Mouse (Mus musculus) liver, embryonic 14.5 days (tissue): Measurements from ENCODE around the gene Far2. TPM values are rescaled to one million over a fixed set of nuclear protein-coding genes. Genes with fewer than 3 reads are reported as not detected.

Experiments used
- ATAC-seq: fragments of 200-750 bp; cut with Nextera tagmentation; 2 replicates; pipeline ENCODE4 v1.8.0; 2017; ENCODE audit warnings: moderate number of reproducible peaks, mild to moderate bottlenecking, moderate library complexity; ENCODE audit not compliant: insufficient read depth
- DNase-seq, 3 experiments: peaks; one replicate each; pipeline ENCODE4 v3.0.0-alpha.2; 2012 to 2013; ENCODE audit warnings: low read depth in 3 of 3, low spot score in 3 of 3
- H3K27ac ChIP-seq: fragments of 300-500 bp; sonication (generic); 2 replicates; pipeline ENCODE4 v1.5.1; 2014; ENCODE audit warnings: moderate library complexity, mild to moderate bottlenecking, control low read depth, inconsistent platforms
- H3K27me3 ChIP-seq: fragments of 300-500 bp; sonication (generic); 2 replicates; pipeline ENCODE4 v1.6.1; 2014; ENCODE audit warnings: mild to moderate bottlenecking, low read length, moderate library complexity; ENCODE audit not compliant: control insufficient read depth, insufficient read depth
- H3K36me3 ChIP-seq: fragments of 300-500 bp; sonication (generic); replicated peaks from 2 replicates; pipeline ENCODE4 v1.6.1; 2014; ENCODE audit warnings: low read depth; ENCODE audit not compliant: control insufficient read depth, insufficient read depth
- H3K4me1 ChIP-seq, 2 experiments: fragments of 200-500 bp in 1 of 2; fragments of 300-500 bp in 1 of 2; sonication (generic) in 1 of 2; replicated peaks; 2 replicates each; pipeline ENCODE4 v1.6.1; 2012 to 2014; ENCODE audit warnings: antibody characterized with exemption in 1 of 2, inconsistent platforms in 1 of 2, low read length in 1 of 2; ENCODE audit not compliant: control insufficient read depth in 2 of 2, insufficient read depth in 2 of 2
- H3K4me2 ChIP-seq: fragments of 300-500 bp; sonication (generic); 2 replicates; pipeline ENCODE4 v1.6.1; 2014; ENCODE audit warnings: low read depth, mild to moderate bottlenecking, control low read depth, moderate library complexity
- H3K4me3 ChIP-seq, 2 experiments: fragments of 200-500 bp in 1 of 2; fragments of 300-500 bp in 1 of 2; sonication (generic) in 1 of 2; 2 replicates each; pipeline ENCODE4 v1.5.1; 2012 to 2014; ENCODE audit warnings: low read depth in 2 of 2, low read length in 2 of 2, mild to moderate bottlenecking in 2 of 2, control low read depth in 1 of 2, inconsistent platforms in 1 of 2, moderate library complexity in 1 of 2; ENCODE audit not compliant: insufficient read depth in 1 of 2
- H3K9ac ChIP-seq: fragments of 300-500 bp; sonication (generic); replicated peaks from 2 replicates; pipeline ENCODE4 v1.6.1; 2014; ENCODE audit warnings: mild to moderate bottlenecking, control low read depth, moderate library complexity
- H3K9me3 ChIP-seq: fragments of 300-500 bp; sonication (generic); 2 replicates; pipeline ENCODE4 v1.6.1; 2016; ENCODE audit warnings: low read length, mixed read lengths; ENCODE audit not compliant: control insufficient read depth
- CTCF ChIP-seq: IDR thresholded peaks from 2 replicates; pipeline ENCODE4 v1.5.1; 2016; ENCODE audit warnings: antibody characterized with exemption, low read depth, control low read depth
- EP300 ChIP-seq: IDR thresholded peaks from 2 replicates; pipeline ENCODE4 v1.6.1; 2016; ENCODE audit warnings: antibody characterized with exemption, low read depth
- WGBS: fragments of 180-500 bp; shearing (Covaris S2); extraction: QIAGEN DNeasy Blood & Tissue Kit; methylation state at CpG from one replicate; pipeline ENCODE4 v1.1.7; 2014; ENCODE audit not compliant: insufficient replicate concordance; 5-methylcytosine and 5-hydroxymethylcytosine counted together
- polyA plus RNA-seq, 2 experiments: library from polyadenylated mRNA; depleted of rRNA in 1 of 2; stranded (reverse) in 1 of 2; unstranded in 1 of 2; fragments of >200 nt; fragmentation: Nextera tagmentation in 1 of 2; extraction: Ambion mirVana in 1 of 2; gene quantifications; 2 replicates each; pipeline versions ENCODE4 v1.2.1 to v1.2.3; 2012 to 2014

The Far2 gene
- polyA plus RNA-seq, 2 experiments, result 0.37 to 1.0 TPM

- H3K27ac ChIP-seq, result no peak overlapping the region
- DNase-seq (no peak), ATAC-seq (no peak)
Observed at GRCm38 (mm10) chr6:148074211-148074864, 27.3 kb downstream of the Far2 start.

GRCm38 (mm10) chr6:148083864-148084263, 36.8 kb downstream of the Far2 start:
- H3K36me3 ChIP-seq, result no peaks in the 10 kb centered on the region
- TF ChIP-seq EP300 (no peak), CTCF (no peak)
- no peaks in the 10 kb centered on the region for H3K27me3 ChIP-seq
- 69% methylated on average over 2 of the region's 2 CpGs for WGBS
- DNase-seq (no peak), ATAC-seq (no peak)
- no peak overlapping the region for H3K4me3 ChIP-seq
- H3K9ac ChIP-seq, result no peak overlapping the region
- H3K9me3 ChIP-seq, result no peaks in the 10 kb centered on the region
- H3K4me2 ChIP-seq, result no peak overlapping the region
- H3K4me1 ChIP-seq, result no peaks in the 10 kb centered on the region
- H3K27ac ChIP-seq, result no peak overlapping the region

More at GRCm38 (mm10) chr6:148074211-148074864, 27.3 kb downstream of the Far2 start:
- Histone ChIP-seq H3K4me1 (no peaks in the 10 kb centered on the region), H3K9me3 (no peaks in the 10 kb centered on the region), H3K4me3 (no peak overlapping the region), H3K4me2 (no peak overlapping the region), H3K36me3 (no peaks in the 10 kb centered on the region), H3K27me3 (no peaks in the 10 kb centered on the region), H3K9ac (no peak overlapping the region)
- TF ChIP-seq CTCF (no peak), EP300 (no peak)

GRCm38 (mm10) chr6:148084403-148084802, 37.3 kb downstream of the Far2 start:
- no peak for TF ChIP-seq CTCF
- no peak for TF ChIP-seq EP300
- Histone ChIP-seq H3K27ac (no peak overlapping the region), H3K4me1 (no peaks in the 10 kb centered on the region)

GRCm38 (mm10) chr6:148097039-148097438, 50.0 kb downstream of the Far2 start:
- H3K4me2 ChIP-seq, result no peak overlapping the region
- no peak overlapping the region for H3K9ac ChIP-seq
- ATAC-seq, result no peak
- DNase-seq, result no peak
- 41% methylated on average over 3 of the region's 3 CpGs for WGBS
- H3K4me3 ChIP-seq, result no peak overlapping the region
- H3K27ac ChIP-seq, result no peak overlapping the region
- no peaks in the 10 kb centered on the region for H3K36me3 ChIP-seq
- H3K4me1 ChIP-seq, result no peaks in the 10 kb centered on the region
- no peaks in the 10 kb centered on the region for H3K27me3 ChIP-seq
- no peak for TF ChIP-seq CTCF
- TF ChIP-seq EP300, result no peak
- no peaks in the 10 kb centered on the region for H3K9me3 ChIP-seq

More at GRCm38 (mm10) chr6:148084403-148084802, 37.3 kb downstream of the Far2 start:
- H3K4me2 ChIP-seq, result no peak overlapping the region
- H3K9ac ChIP-seq, result no peak overlapping the region
- DNase-seq (no peak), ATAC-seq (no peak)
- no peaks in the 10 kb centered on the region for H3K36me3 ChIP-seq
- 34% methylated on average over 2 of the region's 2 CpGs for WGBS
- no peaks in the 10 kb centered on the region for H3K9me3 ChIP-seq
- H3K27me3 ChIP-seq, result no peaks in the 10 kb centered on the region
- H3K4me3 ChIP-seq, result no peak overlapping the region

- TF ChIP-seq EP300, result no peak
- no peak for TF ChIP-seq CTCF
- no peaks in the 10 kb centered on the region for H3K9me3 ChIP-seq
- no peaks in the 10 kb centered on the region for H3K36me3 ChIP-seq
- no peaks in the 10 kb centered on the region for H3K27me3 ChIP-seq
- no peak overlapping the region for H3K4me3 ChIP-seq
- ATAC-seq (no peak), DNase-seq (no peak)
- no peak overlapping the region for H3K27ac ChIP-seq
- 53% methylated on average over 3 of the region's 3 CpGs for WGBS
- H3K4me2 ChIP-seq, result no peak overlapping the region
- no peak overlapping the region for H3K9ac ChIP-seq
- H3K4me1 ChIP-seq, result no peaks in the 10 kb centered on the region
Observed at GRCm38 (mm10) chr6:148101977-148102376, 54.9 kb downstream of the Far2 start.
